Mouse (Mus musculus): ENCODE data around the gene Lcorl. TPM values are rescaled to one million over a fixed set of nuclear protein-coding genes. Genes with fewer than 3 reads are reported as not detected.
A peak's percentile ranks its signal among the peaks of the same experiment; 100 is the strongest.
"Not testable (repeated sequence)": the region's sequence is repeated elsewhere in the genome, so short reads cannot be mapped to it uniquely, and the experiment has no call there.

Lcorl gene
- total RNA-seq, 2 experiments from 2014 or later = 26.1 to 30.8 TPM

GRCm38 (mm10) chr5:45709653-45710052 is 147.8 kb downstream of the Lcorl start:
- DNase-seq (ENCODE audit: low spot score in 2 of 2) = no peak

GRCm38 (mm10) chr5:45706811-45707210 is 150.6 kb downstream of the Lcorl start:
- no peak for DNase-seq (ENCODE audit: low spot score in 2 of 2)

GRCm38 (mm10) chr5:45691678-45692077 is 165.7 kb downstream of the Lcorl start:
- no peak for DNase-seq (ENCODE audit: low spot score in 2 of 2)

GRCm38 (mm10) chr5:45690802-45691201 is 166.6 kb downstream of the Lcorl start:
- DNase-seq (ENCODE audit: low spot score in 2 of 2) = no peak

GRCm38 (mm10) chr5:45689152-45689551 is 168.3 kb downstream of the Lcorl start:
- no peak for DNase-seq (ENCODE audit: low spot score in 2 of 2)

GRCm38 (mm10) chr5:45686223-45686622 is 171.2 kb downstream of the Lcorl start:
- no peak for DNase-seq (ENCODE audit: low spot score in 2 of 2)

GRCm38 (mm10) chr5:45685243-45685642 is 172.2 kb downstream of the Lcorl start:
- no peak for DNase-seq (ENCODE audit: low spot score in 2 of 2)

GRCm38 (mm10) chr5:45683388-45683787 is 174.0 kb downstream of the Lcorl start:
- DNase-seq (ENCODE audit: low spot score in 2 of 2) = no peak

GRCm38 (mm10) chr5:45679955-45680354 is 177.5 kb downstream of the Lcorl start:
- no peak for DNase-seq (ENCODE audit: low spot score in 2 of 2)

GRCm38 (mm10) chr5:45677639-45678038 is 179.8 kb downstream of the Lcorl start:
- no peak for DNase-seq (ENCODE audit: low spot score in 2 of 2)

- no peak for DNase-seq (ENCODE audit: low spot score in 2 of 2)
These were observed 182.4 kb downstream of the Lcorl start for GRCm38 (mm10) chr5:45675032-45675431.

GRCm38 (mm10) chr5:45670894-45671494 is 186.4 kb downstream of the Lcorl start:
- no peak for DNase-seq (ENCODE audit: low spot score in 2 of 2)

GRCm38 (mm10) chr5:45670280-45670670 is 187.1 kb downstream of the Lcorl start:
- DNase-seq (ENCODE audit: low spot score in 2 of 2) = no peak

GRCm38 (mm10) chr5:45669598-45670279 is 187.7 kb downstream of the Lcorl start, which contains the start of gene Ncapg:
Gene Ncapg (plus strand): TSS chr5:45669919.
- DNase-seq (ENCODE audit: low spot score in 2 of 2) = peak; percentile 97 to 98

GRCm38 (mm10) chr5:45669234-45669597 is 188.2 kb downstream of the Lcorl start:
- DNase-seq (ENCODE audit: low spot score in 2 of 2) = peak in 1 of 2 experiments; percentile 3

GRCm38 (mm10) chr5:45668831-45669230 is 188.6 kb downstream of the Lcorl start:
- DNase-seq (ENCODE audit: low spot score in 2 of 2) = no peak

GRCm38 (mm10) chr5:45668324-45668723 is 189.1 kb downstream of the Lcorl start:
- DNase-seq (ENCODE audit: low spot score in 2 of 2) = peak in 1 of 2 experiments; percentile 77

GRCm38 (mm10) chr5:45658406-45658805 is 199.0 kb downstream of the Lcorl start:
- DNase-seq (ENCODE audit: low spot score in 2 of 2) = not testable (repeated sequence)

GRCm38 (mm10) chr5:45651026-45651703 is 206.2 kb downstream of the Lcorl start:
- DNase-seq (ENCODE audit: low spot score in 2 of 2) = no peak

All from layer of hippocampus, adult 18-20 months (tissue).